Mouse (Mus musculus) hindbrain, embryonic 12.5 days (tissue): Measurements from ENCODE around the gene Rpp25l. TPM values are rescaled to one million over a fixed set of nuclear protein-coding genes. Genes with fewer than 3 reads are reported as not detected.
"Not testable (repeated sequence)": the region's sequence is repeated elsewhere in the genome, so short reads cannot be mapped to it uniquely, and the experiment has no call there.

Experiments
- ATAC-seq: fragments of 200-750 bp; cut with Nextera tagmentation; 2 replicates; pipeline ENCODE4 v1.8.0; 2017; ENCODE audit warnings: moderate TSS enrichment; ENCODE audit not compliant: low FRiP score
- H3K27ac ChIP-seq: fragments of 300-500 bp; sonication (generic); 2 replicates; pipeline ENCODE4 v1.5.1; 2016; ENCODE audit warnings: mild to moderate bottlenecking
- H3K27me3 ChIP-seq: fragments of 300-500 bp; sonication (generic); 2 replicates; pipeline ENCODE4 v1.6.1; 2016; ENCODE audit warnings: mild to moderate bottlenecking
- H3K36me3 ChIP-seq: fragments of 300-500 bp; sonication (generic); 2 replicates; pipeline ENCODE4 v1.6.1; 2016; ENCODE audit warnings: mild to moderate bottlenecking
- H3K4me1 ChIP-seq: fragments of 300-500 bp; sonication (generic); 2 replicates; pipeline ENCODE4 v1.6.1; 2016
- H3K4me2 ChIP-seq: fragments of 300-500 bp; sonication (generic); replicated peaks from 2 replicates; pipeline ENCODE4 v1.6.1; 2016; ENCODE audit warnings: mild to moderate bottlenecking
- H3K4me3 ChIP-seq: fragments of 300-500 bp; sonication (generic); 2 replicates; pipeline ENCODE4 v1.5.1; 2016; ENCODE audit warnings: mild to moderate bottlenecking
- H3K9ac ChIP-seq: fragments of 300-500 bp; sonication (generic); 2 replicates; pipeline ENCODE4 v1.6.1; 2016; ENCODE audit warnings: mild to moderate bottlenecking, moderate library complexity
- H3K9me3 ChIP-seq: fragments of 300-500 bp; sonication (generic); replicated peaks from 2 replicates; pipeline ENCODE4 v1.6.1; 2016; ENCODE audit warnings: mild to moderate bottlenecking
- WGBS: fragments of 180-500 bp; shearing (Covaris S2); methylation state at CpG from one replicate; pipeline ENCODE4 v1.1.7; 2016; 5-methylcytosine and 5-hydroxymethylcytosine counted together
- polyA plus RNA-seq: library from polyadenylated mRNA; unstranded; fragments of >200 nt; fragmentation: Nextera tagmentation; extraction: Ambion mirVana; gene quantifications from 2 replicates; pipeline ENCODE4 v1.2.1, GENCODE M21; 2016

Gene Rpp25l
- polyA plus RNA-seq, 1 experiment from 2014 or later = 66.5 TPM

GRCm38 (mm10) chr4:41690014-41690413, 23.3 kb downstream of the Rpp25l start:
- H3K9me3 ChIP-seq, H3K36me3 ChIP-seq, H3K27ac ChIP-seq, H3K9ac ChIP-seq, H3K4me1 ChIP-seq, ATAC-seq, H3K4me2 ChIP-seq, H3K27me3 ChIP-seq, H3K4me3 ChIP-seq: not testable (repeated sequence)
- WGBS = no CpG with 5 or more reads among the region's 4 CpGs

- H3K27ac ChIP-seq = peak overlapping the region; percentile 52
- ATAC-seq, H3K27me3 ChIP-seq, H3K36me3 ChIP-seq, H3K4me2 ChIP-seq, H3K4me3 ChIP-seq, H3K9me3 ChIP-seq, H3K9ac ChIP-seq: not testable (repeated sequence)
- peaks cover 11% of the 10 kb centered on the region for H3K4me1 ChIP-seq
- 55% methylated on average over 1 of the region's 1 CpGs for WGBS
Observed at GRCm38 (mm10) chr4:41688562-41688961, 24.8 kb downstream of the Rpp25l start.

- 19% methylated on average over 10 of the region's 10 CpGs for WGBS
- H3K36me3 ChIP-seq, H3K4me3 ChIP-seq, H3K9ac ChIP-seq, H3K9me3 ChIP-seq, H3K4me2 ChIP-seq, H3K27me3 ChIP-seq: not testable (repeated sequence)
- ATAC-seq = 0 out of 2 replicates have a peak, but pooled peaks have one; percentile 24
- Histone ChIP-seq H3K4me1 (peaks cover 26% of the 10 kb centered on the region), H3K27ac (peak overlapping the region; percentile 73)
Observed at GRCm38 (mm10) chr4:41685882-41686492, 27.3 kb downstream of the Rpp25l start.

- H3K4me1 ChIP-seq = peaks cover 35% of the 10 kb centered on the region
- not testable (repeated sequence) for H3K9ac ChIP-seq, H3K36me3 ChIP-seq, H3K27me3 ChIP-seq, H3K4me3 ChIP-seq, H3K9me3 ChIP-seq
- 0 out of 2 replicates have a peak, but pooled peaks have one; percentile 24 for ATAC-seq
- H3K4me2 ChIP-seq = 0 out of 2 replicates have a peak overlapping the region, but pooled peaks have one; percentile 13
- peak overlapping the region; percentile 75; the same call in 1 of the 2 replicates for H3K27ac ChIP-seq
- WGBS = under 1% methylated on average over 14 of the region's 14 CpGs
Observed at GRCm38 (mm10) chr4:41684931-41685453, 28.3 kb downstream of the Rpp25l start.

- not testable (repeated sequence) for H3K27me3 ChIP-seq, H3K36me3 ChIP-seq, H3K4me3 ChIP-seq, H3K9ac ChIP-seq, H3K9me3 ChIP-seq
- Histone ChIP-seq H3K4me2 (peak overlapping the region; percentile 37), H3K4me1 (peaks cover 42% of the 10 kb centered on the region), H3K27ac (peak overlapping the region; percentile 86)
- under 1% methylated on average over 24 of the region's 27 CpGs for WGBS
- ATAC-seq = peak; percentile 63
Observed at GRCm38 (mm10) chr4:41684131-41684930, 29.0 kb downstream of the Rpp25l start.

GRCm38 (mm10) chr4:41683303-41683702, 30.0 kb downstream of the Rpp25l start:
- not testable (repeated sequence) for H3K9me3 ChIP-seq, H3K27me3 ChIP-seq, H3K9ac ChIP-seq, H3K36me3 ChIP-seq
- peak; percentile 36 for ATAC-seq
- 1% methylated on average over 12 of the region's 27 CpGs for WGBS
- H3K27ac ChIP-seq = peak overlapping the region; percentile 80; the same call in 1 of the 2 replicates
- peak overlapping the region; percentile 46 for H3K4me2 ChIP-seq
- H3K4me3 ChIP-seq = peak overlapping the region; percentile 23; the same call in 1 of the 2 replicates
- H3K4me1 ChIP-seq = peaks cover 48% of the 10 kb centered on the region

- H3K9ac ChIP-seq = peak overlapping the region; percentile 38; the same call in 1 of the 2 replicates
- no peak overlapping the region for H3K4me3 ChIP-seq
- no peaks in the 10 kb centered on the region for H3K36me3 ChIP-seq
- H3K4me1 ChIP-seq = peaks cover 53% of the 10 kb centered on the region
- WGBS = 29% methylated on average over 6 of the region's 6 CpGs
- no peak for ATAC-seq
- H3K9me3 ChIP-seq = no peaks in the 10 kb centered on the region
- peak overlapping the region; percentile 80 for H3K27ac ChIP-seq
- H3K4me2 ChIP-seq = peak overlapping the region; percentile 36
- no peaks in the 10 kb centered on the region for H3K27me3 ChIP-seq
Observed at GRCm38 (mm10) chr4:41682789-41683188, 30.5 kb downstream of the Rpp25l start.

GRCm38 (mm10) chr4:41681947-41682346, 31.4 kb downstream of the Rpp25l start:
- WGBS = 65% methylated on average over 10 of the region's 10 CpGs
- ATAC-seq = no peak
- no peaks in the 10 kb centered on the region for H3K27me3 ChIP-seq
- H3K27ac ChIP-seq = peak overlapping the region; percentile 80
- H3K9ac ChIP-seq = 0 out of 2 replicates have a peak overlapping the region, but pooled peaks have one; percentile 38
- H3K9me3 ChIP-seq = no peaks in the 10 kb centered on the region
- H3K36me3 ChIP-seq = no peaks in the 10 kb centered on the region
- 0 out of 2 replicates have a peak overlapping the region, but pooled peaks have one; percentile 36 for H3K4me2 ChIP-seq
- peaks cover 62% of the 10 kb centered on the region for H3K4me1 ChIP-seq
- H3K4me3 ChIP-seq = no peak overlapping the region

- no peak overlapping the region for H3K9ac ChIP-seq
- H3K36me3 ChIP-seq = no peaks in the 10 kb centered on the region
- no peak for ATAC-seq
- 0 out of 2 replicates have a peak overlapping the region, but pooled peaks have one; percentile 12 for H3K27ac ChIP-seq
- no peaks in the 10 kb centered on the region for H3K27me3 ChIP-seq
- no peak overlapping the region for H3K4me2 ChIP-seq
- H3K4me1 ChIP-seq = peaks cover 69% of the 10 kb centered on the region
- no peaks in the 10 kb centered on the region for H3K9me3 ChIP-seq
- H3K4me3 ChIP-seq = no peak overlapping the region
- 66% methylated on average over 4 of the region's 4 CpGs for WGBS
Observed at GRCm38 (mm10) chr4:41681176-41681575, 32.2 kb downstream of the Rpp25l start.

- 36% methylated on average over 1 of the region's 2 CpGs for WGBS
- Histone ChIP-seq H3K27me3 (no peaks in the 10 kb centered on the region), H3K27ac (peak overlapping the region; percentile 68), H3K36me3 (peaks cover 4% of the 10 kb centered on the region; the same call in 1 of the 2 replicates), H3K4me2 (no peak overlapping the region), H3K9ac (peak overlapping the region; percentile 27; the same call in 1 of the 2 replicates), H3K9me3 (no peaks in the 10 kb centered on the region), H3K4me1 (peaks cover 81% of the 10 kb centered on the region), H3K4me3 (no peak overlapping the region)
- ATAC-seq = peak; percentile 32; the same call in 1 of the 2 replicates
Observed at GRCm38 (mm10) chr4:41679291-41679690, 34.0 kb downstream of the Rpp25l start.

GRCm38 (mm10) chr4:41678863-41679262, 34.5 kb downstream of the Rpp25l start:
- WGBS = 76% methylated on average over 6 of the region's 6 CpGs
- H3K36me3 ChIP-seq = peaks cover 4% of the 10 kb centered on the region; the same call in 1 of the 2 replicates
- H3K27ac ChIP-seq = peak overlapping the region; percentile 68; the same call in 1 of the 2 replicates

More at GRCm38 (mm10) chr4:41678863-41679262, 34.5 kb downstream of the Rpp25l start:
- Histone ChIP-seq H3K9ac (0 out of 2 replicates have a peak overlapping the region, but pooled peaks have one; percentile 27), H3K4me1 (peaks cover 82% of the 10 kb centered on the region), H3K9me3 (no peaks in the 10 kb centered on the region), H3K27me3 (no peaks in the 10 kb centered on the region), H3K4me2 (no peak overlapping the region), H3K4me3 (no peak overlapping the region)
- ATAC-seq = no peak
